Mouse (Mus musculus): ENCODE measurements at regions not wholly inside any gene's neighbourhood (a gene's known extent, or its start where the extent isn't known, plus 50 kb on each side); places are given as distances from the start of the nearest gene placed in this dataset.

DNA sequence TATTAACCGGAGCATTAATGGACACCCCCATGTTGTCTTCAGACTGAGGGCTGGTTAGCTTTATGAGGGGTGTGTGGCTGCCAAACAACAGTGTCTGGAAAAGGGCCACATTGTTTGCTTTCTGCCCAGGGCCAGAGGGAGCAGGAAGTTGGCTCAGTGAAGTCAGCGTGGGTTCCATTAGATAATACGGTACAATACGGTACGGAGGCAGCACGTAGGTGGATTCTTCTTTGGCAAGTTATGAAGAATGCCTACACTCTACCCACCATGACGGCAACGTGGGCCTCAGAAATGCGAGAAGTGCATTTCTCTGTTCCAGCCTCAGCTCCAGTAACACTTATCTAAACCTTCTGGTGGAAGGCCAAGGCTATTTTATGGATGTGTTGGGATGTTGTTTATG lies 108.2 kb downstream of the Gm10260 start:
- DNase-seq (ENCODE audit: low read depth, low spot score), result no peak

DNA sequence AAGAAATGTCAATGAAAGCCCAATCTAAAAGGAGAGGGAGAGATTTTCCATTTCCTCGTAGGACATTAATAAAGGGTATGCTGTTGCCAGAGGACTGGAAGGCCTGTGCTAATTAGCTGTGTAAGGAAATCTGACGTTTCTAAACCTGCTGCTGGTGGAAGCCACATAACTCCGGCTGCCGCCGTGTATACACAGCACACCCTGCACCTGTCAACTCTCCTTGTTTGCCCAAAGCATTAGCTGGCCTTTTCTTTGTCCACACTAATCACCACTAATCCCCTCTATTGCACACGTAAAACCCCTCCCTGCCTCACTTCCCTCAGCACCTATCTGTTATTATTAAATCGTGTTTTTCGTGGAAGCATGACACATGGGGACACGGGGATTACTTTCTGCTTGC lies 108.7 kb downstream of the Gm10260 start:
- no peak for DNase-seq (ENCODE audit: low read depth, low spot score)

DNA sequence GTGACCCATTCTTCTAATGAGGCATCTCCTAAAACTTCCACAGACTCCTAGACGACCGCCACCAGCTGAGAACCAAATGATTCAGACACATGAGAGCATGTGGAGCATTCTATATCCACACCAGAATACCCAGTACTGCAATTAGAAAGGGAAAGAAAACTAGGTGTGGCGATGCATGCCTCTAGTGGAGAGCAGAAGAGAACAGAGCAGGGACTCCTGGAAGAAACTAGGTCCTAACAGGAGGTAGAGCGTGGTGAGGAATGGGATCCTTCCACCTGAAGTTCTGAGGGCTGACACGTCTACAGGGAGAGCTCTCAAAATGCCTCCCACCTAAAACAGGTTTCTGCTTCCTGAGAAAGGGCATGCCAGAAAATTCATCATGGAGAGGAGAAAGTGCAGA lies 109.3 kb downstream of the Gm10260 start:
- no peak for DNase-seq (ENCODE audit: low read depth, low spot score)

DNA sequence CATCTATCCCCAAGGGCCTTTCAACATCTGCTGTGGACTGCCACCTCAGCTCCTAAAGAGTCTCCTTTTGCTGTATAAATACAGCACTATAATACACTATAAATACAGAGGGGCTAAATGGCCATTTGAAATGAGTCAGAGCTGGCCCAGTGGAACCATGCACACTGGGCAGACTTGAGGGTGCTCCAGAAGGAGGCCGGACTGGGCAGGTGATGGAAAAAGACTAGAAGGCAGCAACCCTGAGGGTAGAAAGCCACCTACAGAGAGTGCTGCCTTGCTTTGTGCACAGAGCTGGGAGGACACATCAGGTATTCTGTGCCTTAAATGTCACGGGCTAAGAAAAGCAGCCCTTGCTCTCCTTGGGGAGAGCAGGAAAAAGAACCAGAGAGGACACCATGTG lies 110.2 kb downstream of the Gm10260 start:
- no peak for DNase-seq (ENCODE audit: low read depth, low spot score)

DNA sequence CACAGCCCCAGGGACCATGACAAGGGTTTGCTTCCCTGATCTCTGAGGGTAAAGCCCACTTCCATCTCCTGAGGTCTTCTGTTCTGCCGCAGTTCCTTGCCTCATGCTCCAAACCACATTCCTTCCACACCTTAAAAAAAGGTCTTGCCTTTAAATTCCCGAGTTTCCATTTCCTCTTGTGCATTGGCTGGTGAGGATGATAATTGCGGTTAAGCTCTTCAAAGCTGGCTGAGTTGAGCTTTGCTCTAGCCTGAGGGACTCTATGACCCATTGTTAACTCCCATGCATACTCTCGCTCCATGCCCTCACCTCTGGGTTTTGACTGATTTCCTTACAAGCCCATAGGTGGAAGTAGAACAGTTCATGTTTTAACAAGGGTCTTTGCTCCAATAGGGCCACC lies 112.9 kb downstream of the Gm10260 start:
- no peak for DNase-seq (ENCODE audit: low read depth, low spot score)

DNA sequence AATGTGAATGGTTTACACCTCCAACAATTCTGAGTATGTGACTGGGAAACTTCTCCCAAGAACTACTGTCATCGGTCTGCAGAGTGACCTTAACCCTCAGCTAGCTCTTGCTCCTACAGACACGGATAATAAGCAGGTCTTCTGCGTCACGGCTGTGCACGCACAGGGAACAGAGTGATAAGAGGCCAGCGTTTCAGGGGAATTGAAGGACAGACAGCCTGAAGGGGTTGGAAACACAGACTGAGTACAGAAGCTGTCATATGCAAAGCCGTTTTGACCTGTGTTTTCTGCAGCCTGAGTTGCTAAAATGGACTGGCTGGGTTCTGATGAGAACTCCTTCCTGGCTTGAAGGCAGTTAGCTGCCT lies 114.4 kb downstream of the Gm10260 start:
- no peak for DNase-seq (ENCODE audit: low read depth, low spot score)

DNA sequence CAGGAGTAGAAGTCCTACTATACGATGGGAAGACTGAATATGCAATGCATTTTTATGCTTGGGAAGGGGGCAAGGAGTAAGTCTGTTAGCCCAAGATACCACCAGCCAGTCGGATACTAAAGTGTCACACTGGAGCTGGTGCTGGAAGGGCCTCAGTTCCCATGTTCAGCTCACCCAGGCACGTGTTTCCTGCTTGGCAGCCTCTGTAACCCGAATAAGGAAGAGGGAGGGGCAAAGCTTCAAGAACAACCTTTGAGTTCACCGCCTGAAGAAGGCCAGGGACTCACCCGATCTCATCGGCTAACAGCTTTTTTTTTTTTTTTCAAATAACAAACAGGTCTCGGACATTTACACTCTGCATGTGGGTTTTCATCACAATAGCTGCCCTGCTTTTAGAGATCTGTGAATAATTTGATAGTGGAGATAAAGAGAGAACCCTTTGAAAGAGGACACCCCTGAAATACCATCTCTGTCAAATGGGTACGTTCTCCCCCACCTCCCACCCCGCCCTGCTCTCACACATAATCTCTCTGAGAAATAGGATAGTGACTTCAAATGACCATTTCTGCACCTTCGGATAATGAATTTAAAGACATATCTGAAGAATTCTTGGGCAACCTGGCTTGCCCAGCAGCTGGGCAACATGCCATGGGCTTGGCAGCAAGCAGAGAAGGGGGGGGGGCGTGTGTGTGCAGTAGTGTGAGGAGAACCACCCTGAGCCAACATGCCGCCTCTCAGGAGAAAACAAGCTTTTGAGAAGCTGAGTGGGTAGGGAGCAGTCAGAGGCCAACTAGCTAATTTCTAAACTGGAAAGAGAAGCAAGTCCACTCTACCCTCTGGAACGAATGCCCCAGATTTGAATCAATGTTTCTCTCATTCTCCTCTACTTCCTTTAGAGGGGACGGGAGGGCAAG lies 115.1 kb downstream of the Gm10260 start:
- DNase-seq (ENCODE audit: low read depth, low spot score), result peak; percentile 49

DNA sequence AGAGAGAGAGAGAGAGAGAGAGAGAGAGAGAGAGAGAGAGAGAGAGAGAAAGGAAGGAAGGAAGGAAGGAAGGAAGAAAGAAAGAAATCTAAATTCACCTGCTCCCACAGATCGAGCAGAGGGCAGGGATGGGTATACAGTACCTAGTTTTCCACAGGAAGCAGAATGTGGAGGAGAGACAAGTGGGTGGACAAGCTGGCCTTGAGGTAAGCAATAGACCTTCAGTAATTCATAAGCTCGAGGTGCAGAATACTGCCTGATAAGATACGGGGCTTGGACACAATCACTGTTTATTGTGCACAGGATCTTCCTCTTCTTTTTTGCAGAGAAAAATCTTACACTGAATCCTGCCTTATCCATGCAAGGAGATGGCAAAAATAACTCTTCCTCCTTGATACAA lies 120.2 kb downstream of the Gm10260 start:
- DNase-seq (ENCODE audit: low read depth, low spot score), result no peak

DNA sequence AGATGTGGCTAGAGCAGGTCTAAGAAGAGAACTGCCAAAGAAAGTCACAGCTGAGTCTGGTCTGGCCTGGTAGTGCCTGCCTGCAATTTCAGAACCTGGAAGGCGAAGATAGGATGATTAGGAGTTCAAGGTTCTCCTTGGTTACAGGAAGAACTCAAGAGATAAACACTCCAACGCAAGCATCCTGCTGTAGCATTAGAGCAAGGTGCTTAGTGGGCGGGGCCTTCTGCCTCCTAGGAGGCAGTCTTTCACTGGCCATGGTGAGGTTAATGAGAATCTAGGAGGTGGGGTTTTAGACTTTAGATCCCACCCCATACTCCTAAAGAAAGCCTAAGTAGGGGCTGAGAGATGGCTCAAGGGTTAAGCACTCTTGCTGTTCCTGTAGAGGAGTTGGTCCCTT lies 120.8 kb downstream of the Gm10260 start:
- no peak for DNase-seq (ENCODE audit: low read depth, low spot score)

DNA sequence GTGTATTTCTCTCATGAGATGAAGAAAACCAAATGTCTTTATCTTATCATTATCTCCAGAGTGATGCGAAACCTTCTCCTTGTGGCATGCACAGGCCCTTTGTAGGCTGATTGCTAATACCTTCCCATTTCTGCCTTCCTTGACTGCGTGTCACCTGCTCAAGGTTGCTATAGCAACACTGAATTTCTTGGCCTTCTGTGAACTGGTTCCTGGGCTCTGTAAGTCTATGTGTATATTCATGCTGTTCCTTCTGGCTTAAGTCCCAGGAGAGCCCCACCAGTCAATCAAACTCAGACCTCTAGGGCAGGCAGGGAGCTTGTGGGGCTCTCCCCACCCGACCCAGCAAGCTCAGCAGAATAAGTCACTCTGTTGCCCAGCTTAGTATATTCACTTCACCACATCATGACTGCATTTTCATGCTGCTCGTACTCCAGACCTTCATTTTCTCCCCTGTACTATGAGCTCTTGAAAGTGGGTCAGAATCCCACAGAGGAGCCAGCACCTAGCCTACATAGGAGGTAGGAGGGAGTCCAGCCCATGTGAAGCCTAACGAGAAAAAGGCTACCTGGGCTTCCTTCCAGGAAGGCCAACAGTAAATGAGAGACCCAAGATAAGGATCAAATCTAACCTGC lies 121.9 kb downstream of the Gm10260 start:
- no peak for DNase-seq (ENCODE audit: low read depth, low spot score)

DNA sequence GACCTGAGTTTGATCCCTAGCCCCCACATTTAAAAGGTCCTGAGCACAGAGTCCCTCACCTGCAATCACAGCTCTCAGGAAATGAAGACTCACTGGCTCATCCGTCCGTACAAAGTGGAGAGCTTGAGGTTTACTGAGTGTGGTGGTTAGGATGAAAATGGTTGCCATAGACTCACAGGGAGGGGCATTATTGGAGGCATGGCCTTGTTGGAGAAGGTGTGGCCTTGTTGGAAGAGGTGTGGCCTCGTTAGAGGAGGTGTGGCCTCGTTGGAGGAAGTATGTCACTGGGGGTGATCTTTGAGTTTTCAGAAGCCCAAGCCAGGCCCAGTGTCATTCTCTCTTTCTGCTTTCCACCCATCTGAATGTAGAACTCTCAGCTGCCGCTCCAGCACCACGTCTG lies 122.9 kb downstream of the Gm10260 start:
- DNase-seq (ENCODE audit: low read depth, low spot score), result no peak

DNA sequence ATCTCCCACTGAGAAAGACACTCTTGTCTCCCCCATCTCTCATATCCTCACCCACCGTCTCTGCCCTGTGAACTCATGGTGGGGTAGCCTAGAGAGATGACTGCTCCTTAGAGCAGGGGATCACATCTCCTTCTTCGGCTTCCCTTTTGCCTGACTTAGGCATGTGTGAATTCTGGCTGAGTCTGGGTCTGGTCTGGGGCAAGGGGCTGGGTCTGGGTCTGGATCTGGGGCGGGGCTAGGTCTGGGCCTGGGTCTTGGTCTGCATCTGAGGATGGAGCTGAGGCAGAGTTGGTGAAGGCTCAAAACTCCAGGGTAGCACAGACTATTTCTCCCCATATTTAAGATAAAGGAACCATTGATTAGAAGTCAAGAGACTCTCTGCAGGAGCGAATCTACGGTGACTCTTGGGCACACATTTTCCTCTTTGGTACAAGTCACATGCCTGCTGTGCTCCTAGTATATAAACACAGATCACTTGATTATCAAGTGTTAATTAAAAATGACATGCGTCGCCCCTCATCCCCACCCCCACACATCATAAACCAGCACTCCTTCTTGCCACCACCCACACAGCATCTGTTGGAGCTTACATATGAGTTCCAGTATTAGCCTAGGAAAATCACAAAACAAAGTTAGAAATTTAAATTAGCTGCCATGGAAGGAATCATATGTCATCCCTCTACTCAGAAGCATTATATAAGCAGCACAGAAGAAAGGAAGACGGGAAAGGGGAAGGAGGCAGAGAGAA lies 126.2 kb downstream of the Gm10260 start:
- DNase-seq (ENCODE audit: low read depth, low spot score), result no peak

DNA sequence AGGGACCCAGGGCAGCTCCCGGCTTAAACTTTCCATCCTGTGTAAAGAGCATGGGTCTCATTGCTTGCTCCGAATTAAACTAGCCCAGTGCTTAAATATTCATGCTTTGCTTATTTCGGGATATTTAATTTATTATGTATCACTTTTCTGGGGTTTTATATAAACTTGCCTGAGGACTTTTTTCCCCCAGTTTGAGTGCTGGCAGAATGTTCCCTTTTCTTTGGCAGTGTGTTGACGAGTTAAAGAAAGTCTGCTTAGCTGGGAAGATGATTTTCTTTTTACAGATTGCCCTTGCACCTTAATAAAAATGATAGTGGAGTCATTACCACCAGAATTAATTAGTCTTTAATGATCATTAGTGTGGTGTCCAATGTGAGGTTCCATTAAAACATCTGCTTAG lies 126.9 kb downstream of the Gm10260 start:
- no peak for DNase-seq (ENCODE audit: low read depth, low spot score)

DNA sequence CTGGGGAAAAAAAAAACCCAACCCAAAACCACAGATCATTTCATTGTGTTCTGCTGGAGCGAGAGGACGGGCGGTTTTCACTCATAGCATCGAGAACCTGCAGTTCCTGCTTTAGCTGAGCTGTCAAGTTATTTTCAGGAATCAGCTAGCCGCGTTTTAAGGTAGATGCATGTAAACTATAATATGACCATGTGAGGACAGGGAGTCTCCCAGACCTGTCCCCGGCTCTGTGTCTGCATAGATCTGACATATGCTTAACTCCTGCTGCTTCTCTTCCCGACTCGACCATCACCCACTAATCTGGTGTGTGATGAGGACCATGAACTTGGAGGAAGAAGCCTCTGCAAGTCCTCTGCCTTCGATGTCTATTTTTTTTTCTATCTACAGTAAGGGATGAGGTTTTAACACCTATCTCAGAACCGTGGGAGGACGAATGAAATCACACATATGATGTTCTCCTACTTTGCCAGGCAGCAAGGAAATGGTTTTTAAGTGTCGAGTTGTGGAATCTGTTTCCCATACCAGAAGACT lies 128.5 kb downstream of the Gm10260 start:
- no peak for DNase-seq (ENCODE audit: low read depth, low spot score)

DNA sequence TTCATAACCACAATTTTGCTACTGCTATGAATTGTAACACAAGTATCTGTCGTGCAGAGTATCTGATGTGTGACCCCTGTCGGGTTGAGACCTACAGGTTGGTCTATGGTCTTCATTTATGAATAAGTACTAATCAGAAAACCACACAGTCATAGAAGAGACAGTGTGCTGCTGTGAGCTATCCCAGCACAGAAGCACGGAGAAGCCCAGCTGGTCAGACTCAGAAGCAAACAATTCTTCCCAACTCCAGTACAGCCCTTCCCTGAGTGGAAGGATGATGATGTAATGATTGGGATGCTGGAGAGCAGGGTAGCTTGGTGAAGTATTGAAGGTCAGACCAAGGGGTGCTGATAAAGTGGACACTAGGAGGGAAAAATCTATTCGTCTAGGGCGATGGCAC lies 129.5 kb downstream of the Gm10260 start:
- DNase-seq (ENCODE audit: low read depth, low spot score), result no peak

DNA sequence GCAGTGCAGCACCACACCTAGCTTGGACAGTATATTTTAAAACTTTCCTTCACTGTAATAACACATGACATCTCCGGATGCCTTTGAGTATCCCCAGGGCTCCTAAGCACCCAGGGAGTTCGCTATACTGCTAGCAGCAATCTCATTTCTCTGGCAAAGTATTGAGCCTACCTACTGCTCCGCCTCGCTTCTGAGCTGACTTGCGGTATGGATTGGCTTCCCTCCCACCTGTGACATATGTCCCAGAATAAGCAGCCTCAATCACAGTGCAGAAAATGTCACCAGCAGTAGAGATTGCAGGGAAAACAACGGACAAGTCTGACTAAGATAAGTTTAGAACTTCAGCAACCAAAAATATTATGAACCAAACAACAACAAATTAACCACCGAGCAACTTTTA lies 131.8 kb downstream of the Gm10260 start:
- no peak for DNase-seq (ENCODE audit: low read depth, low spot score)

DNA sequence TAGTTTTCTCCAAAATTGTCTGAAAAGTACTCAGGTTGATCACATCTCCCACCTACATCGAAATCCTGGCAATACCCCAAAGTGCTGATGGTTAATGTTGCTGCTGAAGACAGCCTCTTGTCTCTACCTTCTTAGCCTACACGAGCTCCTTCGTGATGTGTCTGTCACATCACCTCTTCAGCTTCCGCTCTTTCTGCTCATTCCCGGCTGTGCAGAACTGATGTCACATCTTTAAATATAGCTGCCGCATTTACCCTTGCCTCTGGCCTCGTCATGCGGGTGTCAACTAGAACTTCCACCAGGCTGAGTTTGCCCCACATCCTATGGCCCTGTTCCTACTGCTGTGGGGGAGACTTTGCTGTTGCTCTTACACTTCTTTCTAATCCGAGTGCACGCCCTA lies 133.2 kb downstream of the Gm10260 start:
- no peak for DNase-seq (ENCODE audit: low read depth, low spot score)

DNA sequence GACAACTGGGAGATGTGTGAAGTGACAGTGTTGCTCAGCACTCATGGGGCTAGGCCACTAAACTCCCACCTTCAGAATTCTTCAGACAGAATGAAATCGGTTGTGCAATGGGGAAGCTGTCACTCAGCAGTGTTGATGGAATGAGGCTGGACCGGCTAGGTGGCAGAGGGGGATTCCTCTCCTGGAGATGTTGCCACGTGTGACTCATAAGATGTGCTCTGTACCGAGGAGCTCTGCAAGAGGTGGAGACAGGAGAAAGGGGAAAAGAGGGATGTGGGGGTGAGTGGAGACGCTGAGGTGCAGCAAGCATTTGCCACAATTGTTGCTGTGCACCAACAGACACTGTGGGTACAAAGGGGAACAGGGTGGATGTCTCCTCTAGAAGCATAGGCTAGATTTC lies 133.6 kb downstream of the Gm10260 start:
- no peak for DNase-seq (ENCODE audit: low read depth, low spot score)

DNA sequence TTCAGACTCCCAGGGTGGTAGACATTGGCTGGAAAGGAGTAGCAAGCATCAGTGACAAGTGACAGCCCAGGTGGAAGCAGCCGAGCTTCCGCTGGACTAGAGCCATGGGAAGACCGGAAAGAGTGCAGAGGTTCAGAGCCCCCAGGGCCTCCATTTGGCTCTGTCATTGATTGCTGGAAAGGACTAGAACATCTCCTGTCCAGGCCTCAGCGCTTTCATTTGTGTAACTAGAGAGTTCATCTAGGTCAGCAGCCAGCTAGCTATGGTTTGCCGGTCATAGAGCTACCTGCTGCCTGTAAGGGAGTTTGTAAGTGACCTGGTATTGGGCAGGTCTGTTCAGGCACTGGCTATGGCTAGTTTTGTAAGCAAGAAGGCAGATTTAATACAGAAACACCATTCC lies 134.3 kb downstream of the Gm10260 start:
- DNase-seq (ENCODE audit: low read depth, low spot score), result no peak

DNA sequence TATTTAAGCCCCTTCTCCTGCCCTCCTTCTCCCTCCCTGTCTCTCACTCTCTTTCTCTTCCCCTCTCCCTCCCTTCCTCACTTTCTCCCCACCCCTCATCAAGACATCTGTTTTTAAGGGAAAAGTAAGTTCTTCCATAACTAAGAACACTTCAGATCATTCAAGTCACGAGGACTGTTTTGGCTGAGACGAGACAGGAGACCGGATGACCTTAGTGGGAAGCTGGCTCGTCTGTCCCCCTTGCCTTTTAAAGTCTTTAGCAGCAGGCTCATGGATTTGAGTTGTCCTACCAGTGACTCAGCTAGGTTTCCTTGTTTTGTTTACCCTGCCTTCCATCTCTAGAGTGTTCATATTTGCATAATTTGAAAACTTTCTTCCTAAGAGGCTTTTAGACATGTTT lies 135.0 kb downstream of the Gm10260 start:
- no peak for DNase-seq (ENCODE audit: low read depth, low spot score)

DNA sequence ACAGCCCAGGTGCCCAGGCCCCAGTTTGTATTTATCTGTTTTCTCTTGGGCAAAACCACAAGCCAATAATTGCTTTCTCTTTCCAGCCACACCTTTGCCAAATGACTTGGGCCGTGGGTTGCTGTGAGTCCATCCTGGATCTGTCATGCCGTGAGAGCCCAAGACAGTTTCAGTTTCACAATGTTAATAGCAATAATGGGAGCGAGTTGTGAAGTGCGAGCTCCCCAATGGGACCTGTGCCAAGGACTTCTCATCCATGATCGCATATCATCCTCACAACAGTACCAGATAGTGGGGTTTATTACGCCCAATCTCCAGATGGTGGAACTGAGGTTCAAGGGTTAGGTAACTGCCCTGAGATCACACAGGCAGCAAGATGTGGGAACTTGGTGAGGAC lies 142.2 kb downstream of the Gm10260 start:
- no peak for DNase-seq (ENCODE audit: low read depth, low spot score)

DNA sequence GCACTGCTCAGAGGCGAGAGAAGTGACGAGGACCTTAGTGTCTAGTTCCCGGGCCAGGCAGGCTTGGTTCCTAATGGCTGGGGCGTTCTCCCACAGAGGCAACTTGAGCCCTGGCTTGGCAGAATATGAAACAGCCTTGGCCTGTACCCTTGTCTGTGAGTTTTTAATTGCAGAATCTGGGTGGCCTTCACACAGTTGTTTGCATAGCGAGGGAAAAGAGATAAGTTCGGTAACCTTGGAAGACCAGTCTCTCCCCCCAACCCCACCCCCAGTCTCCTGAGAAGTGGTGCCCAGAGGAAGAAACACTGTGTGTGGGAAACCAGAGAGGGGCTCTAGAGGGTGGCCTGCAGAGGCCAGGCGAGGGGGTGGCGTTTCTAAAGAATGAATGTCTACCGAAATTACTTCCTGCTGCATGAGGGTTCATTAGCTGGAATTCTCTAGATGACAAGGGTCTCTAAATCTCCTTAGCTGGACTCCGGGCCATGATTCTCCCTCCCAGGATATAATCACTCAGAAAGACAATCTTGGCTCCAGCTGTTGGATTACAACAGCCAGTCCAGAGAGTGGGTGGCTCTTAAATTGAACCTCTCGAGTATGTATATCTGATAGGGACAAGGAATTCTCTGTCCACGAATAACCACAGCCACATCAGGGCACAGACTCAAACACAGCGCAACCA lies 142.8 kb downstream of the Gm10260 start:
- no peak for DNase-seq (ENCODE audit: low read depth, low spot score)

Measured in CD4-positive helper T cell, adult 2 months (primary cell).